Mouse (Mus musculus) spleen, postnatal 4 days (tissue): ENCODE measurements around the gene Zfp84.
"Not testable (repeated sequence)": the region's sequence is repeated elsewhere in the genome, so short reads cannot be mapped to it uniquely, and the experiment has no call there.

Experiments used
- DNase-seq, 2 experiments: peaks; one replicate each; pipeline ENCODE4 v3.0.0; 2022; ENCODE audit warnings: low spot score in 2 of 2

Gene Zfp84

GRCm38 (mm10) chr7:29768090-29768900, at the start of gene Zfp84:
Gene Zfp84 (plus strand): TSS chr7:29768552.
- peak; percentile 79 to 84 for DNase-seq

DNA sequence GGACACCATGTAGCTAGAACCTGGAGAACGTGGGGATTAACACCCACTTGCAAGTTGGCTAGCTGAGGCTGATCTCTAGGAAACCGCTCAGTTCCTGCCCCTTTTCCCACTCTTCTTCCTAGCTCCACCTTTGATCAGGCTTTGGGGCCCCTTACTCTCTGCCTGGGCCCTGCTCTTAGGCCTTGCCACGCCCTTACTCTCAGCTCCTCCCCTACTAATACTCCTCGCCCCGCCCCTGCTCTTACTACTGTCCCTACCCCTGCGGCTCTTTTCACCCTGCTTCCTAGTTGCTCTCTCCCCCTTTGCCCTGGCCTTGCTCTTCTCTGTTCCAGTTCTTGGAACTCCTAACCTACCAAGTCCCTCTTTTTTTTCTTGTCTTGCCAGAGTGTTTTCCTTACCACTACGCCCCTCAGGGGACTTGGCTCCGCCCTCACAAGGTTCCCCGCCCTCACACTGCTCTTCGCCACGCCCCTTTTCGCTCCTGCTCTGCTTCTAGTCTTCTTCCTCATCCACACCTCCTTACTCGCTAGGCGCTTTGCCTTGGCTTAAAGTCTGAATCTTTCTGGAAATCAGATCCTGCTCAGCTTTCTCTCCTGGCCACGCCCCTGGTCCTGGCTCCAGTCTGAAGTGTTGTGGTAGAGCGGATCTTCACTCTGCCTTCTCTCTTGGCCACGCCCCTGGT, 42.8 kb upstream of the Zfp84 start:
- DNase-seq = not testable (repeated sequence)

DNA sequence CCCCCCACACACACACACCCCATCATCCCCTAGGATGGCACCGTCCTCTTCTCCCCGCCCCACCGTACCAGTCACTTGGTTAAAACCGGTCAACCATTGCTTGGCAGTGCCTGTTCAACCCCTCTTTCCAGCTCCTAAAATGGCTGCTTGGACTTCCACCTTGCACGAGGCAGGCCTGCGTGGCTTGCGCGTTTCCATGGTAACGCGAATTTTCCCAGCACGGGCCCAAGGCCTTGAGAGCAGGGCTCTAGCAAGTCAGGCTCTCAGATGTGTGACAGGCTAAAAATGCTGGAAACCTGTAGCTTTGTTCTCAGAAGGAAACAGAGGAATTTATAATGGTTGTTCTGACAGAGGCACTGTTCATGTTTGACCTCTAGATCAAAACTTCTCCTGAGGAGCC, 41.5 kb upstream of the Zfp84 start, which contains the start of gene Catsperg2:
Catsperg2 (minus strand) TSS at position 173 of the 400 bp plus-strand sequence.
- not testable (repeated sequence) for DNase-seq

DNA sequence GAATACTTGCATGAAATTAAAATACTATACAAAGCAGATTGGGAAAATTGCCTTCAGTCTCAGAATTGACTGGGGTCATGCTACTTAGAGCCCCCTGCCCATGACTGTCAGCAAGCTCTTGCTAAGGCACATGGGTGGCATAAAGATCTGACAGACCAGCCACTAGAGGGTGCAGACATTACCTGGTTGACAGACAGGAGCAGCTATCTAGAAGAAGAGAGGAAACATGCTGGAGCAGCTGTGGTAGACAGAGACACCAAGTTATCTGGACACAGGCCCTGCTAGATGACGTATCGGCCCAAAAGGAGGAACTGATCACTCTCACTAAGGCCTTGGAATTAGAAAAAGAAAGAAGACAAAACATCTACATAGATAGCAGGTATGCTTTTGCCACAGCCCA, 40.3 kb upstream of the Zfp84 start:
- no peak for DNase-seq

- DNase-seq = no peak
These were observed 26.1 kb upstream of the Zfp84 start for GRCm38 (mm10) chr7:29742258-29742657.

GRCm38 (mm10) chr7:29760476-29760875, 7.9 kb upstream of the Zfp84 start:
- DNase-seq = no peak

- no peak for DNase-seq
These were observed 3.6 kb upstream of the Zfp84 start for GRCm38 (mm10) chr7:29764702-29765101.

DNA sequence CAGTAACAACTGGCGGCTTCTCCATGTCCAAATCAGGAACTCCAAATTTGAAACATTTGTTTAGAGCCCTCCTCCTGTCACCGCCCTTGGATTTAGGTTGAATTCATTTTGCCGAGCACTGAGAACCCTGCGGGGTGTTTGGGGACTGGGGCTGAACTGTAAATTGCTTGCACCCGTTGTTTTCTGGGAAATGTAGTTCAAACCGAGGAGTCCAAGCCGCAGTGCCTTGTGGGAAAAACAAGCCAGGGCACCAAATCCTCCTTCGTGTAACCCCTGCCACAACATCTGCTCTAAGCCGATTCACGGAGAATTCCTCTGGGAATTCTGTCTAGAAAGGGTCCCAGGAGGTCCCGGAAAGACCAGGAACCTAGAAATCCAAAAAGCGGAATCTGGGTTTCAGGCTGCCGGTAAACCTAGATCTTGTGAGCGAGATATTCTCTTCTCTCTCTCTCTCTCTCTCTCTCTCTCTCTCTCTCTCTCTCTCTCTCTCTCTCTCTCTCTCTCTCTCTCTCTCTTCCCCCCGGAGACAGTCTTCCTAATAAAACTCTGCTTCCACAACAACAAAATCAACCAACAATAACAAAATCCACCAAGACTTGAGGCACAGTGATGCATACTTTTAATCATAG, 1.2 kb upstream of the Zfp84 start:
- peak; percentile 70 to 81 for DNase-seq

- no peak for DNase-seq
These were observed 628 bp downstream of the Zfp84 start for GRCm38 (mm10) chr7:29768980-29769379.

GRCm38 (mm10) chr7:29773503-29773902, 5.2 kb downstream of the Zfp84 start:
- no peak for DNase-seq

GRCm38 (mm10) chr7:29774371-29774770, 6.0 kb downstream of the Zfp84 start:
- DNase-seq = no peak

DNA sequence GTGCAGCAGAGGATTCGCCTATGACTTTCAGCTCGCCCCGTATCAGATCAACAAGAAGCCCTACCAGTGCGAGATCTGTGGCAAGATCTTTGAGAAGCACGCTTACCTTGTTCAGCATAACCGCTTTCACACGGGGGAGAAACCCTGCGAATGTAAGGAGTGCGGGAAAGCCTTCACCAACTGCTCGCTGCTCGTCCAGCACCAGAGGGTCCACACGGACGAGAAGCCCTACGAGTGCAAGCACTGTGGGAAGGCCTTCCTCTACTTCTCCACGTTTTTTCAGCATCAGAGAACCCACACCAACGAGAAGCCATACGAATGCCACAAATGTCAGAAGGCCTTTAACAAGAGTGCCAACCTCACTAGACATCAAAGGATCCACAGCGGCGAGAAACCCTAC, 8.2 kb downstream of the Zfp84 start:
- peak in 1 of 2 experiments; percentile 51 for DNase-seq

- peak in 1 of 2 experiments; percentile 7 for DNase-seq
These were observed 9.0 kb downstream of the Zfp84 start for GRCm38 (mm10) chr7:29777372-29777771.

DNA sequence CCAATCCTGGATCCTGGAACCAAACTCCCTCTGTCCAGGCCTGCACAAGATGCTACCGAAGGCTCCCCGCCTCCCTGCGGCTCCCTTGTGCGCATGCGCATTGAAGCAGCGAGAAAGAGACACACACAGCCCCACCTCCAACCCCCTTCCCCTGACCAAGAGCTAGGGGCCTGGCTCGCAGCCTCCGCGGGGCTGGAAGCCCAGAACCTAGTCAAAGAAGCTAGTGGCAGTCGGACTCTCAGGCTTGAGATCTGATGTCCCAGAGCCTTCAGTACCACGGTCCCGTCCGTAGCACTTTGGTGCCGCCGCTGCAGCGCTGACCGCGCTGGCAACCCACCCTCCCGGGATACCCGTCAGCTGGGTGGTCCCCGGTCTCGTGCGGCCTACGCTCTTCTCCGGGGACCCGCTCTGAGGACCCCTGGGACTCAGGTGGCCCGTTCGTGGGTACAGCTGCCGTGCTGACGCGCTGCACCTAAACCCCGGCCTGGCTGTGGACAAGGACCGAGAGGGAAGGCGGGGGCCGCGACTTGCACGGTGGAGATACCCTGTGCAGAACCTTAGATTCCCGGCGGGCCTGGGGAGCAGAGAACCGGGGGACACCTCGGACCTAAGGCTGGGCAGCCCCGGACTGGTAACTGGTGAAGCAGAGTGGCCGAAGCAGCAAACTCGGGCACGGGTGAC, 15.7 kb downstream of the Zfp84 start, which contains the start of gene Zfp30:
Zfp30 (plus strand) TSS at position 128 of the 681 bp plus-strand sequence.
- DNase-seq = peak; percentile 47 to 78

GRCm38 (mm10) chr7:29785023-29785422, 16.7 kb downstream of the Zfp84 start:
- DNase-seq = no peak

DNA sequence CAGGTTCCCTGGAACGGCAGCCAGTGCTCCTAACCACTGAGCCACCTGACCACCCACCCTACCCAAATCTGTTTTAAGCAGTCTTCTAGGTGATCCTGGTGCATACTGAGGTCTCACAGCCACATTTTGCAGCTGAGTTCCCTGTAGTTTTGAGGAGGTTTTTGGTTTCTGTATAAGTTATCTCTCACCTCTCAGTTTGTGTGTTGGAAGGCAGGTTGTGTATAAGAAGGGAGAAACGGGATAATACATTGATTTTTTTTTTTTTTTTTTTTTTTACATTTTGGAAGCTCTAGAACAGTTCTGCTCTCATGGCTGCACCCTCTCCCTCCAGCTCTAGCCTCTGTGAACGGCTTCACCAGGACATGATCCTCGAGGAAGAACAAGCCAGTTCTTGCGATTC, 17.5 kb downstream of the Zfp84 start:
- DNase-seq = no peak

DNA sequence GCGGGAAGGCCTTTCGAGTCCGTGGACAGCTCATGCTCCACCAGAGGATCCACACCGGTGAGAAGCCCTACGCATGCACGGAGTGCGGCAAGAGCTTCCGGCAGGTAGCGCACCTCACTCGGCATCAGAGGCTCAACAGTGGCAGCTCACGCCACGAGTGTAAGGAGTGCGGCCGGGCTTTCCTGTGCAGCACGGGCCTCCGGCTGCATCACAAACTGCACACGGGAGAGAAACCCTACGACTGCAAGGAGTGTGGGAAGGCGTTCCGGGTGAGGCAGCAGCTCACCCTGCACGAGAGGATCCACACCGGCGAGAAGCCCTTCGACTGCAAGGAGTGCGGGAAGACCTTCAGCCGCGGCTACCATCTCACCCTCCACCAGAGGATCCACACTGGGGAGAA, 24.6 kb downstream of the Zfp84 start:
- DNase-seq = no peak

DNA sequence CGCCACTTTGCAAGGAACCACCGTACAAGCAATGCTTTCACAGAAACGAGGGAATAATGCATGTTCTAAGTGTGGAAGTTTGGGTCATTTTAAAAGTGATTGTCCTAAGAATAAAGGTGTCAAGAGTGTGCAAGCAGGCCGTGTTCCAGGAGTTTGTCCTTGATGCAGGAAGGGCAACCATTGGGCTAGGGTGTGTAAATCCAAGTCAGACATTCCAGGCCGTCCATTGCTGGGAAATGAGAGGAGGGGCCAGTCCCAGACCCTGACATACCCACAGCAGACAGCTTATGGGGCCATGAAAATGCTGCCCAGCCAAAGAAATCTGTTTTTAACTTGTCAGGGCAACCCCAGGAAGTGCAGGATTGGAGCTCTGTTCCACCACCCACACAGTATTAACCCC, 38.7 kb downstream of the Zfp84 start:
- DNase-seq = no peak

- DNase-seq = no peak
These were observed 43.9 kb downstream of the Zfp84 start for GRCm38 (mm10) chr7:29812244-29812643.

DNA sequence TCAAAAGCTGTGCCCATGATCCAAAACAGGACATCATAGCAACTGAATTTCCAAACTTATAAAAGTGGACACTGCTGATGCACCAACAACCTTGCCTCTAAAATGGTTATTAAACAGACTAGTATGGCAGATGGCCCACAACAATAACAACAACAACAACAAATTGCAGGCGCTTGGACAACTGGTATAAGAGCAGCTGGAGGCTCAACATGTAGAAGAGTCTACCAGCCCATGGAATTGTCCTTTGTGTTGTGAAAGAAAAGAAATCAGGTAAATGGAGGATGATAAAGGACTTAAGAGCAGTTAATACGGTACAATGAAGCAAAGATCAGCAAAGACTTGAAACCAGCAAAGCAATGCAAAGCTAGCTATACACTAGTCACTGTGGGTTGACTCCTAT, 46.0 kb downstream of the Zfp84 start:
- no peak for DNase-seq

GRCm38 (mm10) chr7:29815061-29815784, 46.9 kb downstream of the Zfp84 start:
- DNase-seq = no peak
